Mouse (Mus musculus) adrenal gland, postnatal 25 days (tissue): ENCODE measurements around the gene Eno3. TPM values are rescaled to one million over a fixed set of nuclear protein-coding genes. Genes with fewer than 3 reads are reported as not detected.

Experiments used
- DNase-seq: peaks from one replicate; pipeline ENCODE4 v3.0.0; 2021; ENCODE audit warnings: mixed read lengths
- total RNA-seq: library from RNA; stranded (reverse); gene quantifications from 2 replicates; pipeline ENCODE4 v1.2.3, GENCODE M21; 2021

Eno3 gene
- total RNA-seq, 1 experiment from 2014 or later, result 17.9 TPM

DNA sequence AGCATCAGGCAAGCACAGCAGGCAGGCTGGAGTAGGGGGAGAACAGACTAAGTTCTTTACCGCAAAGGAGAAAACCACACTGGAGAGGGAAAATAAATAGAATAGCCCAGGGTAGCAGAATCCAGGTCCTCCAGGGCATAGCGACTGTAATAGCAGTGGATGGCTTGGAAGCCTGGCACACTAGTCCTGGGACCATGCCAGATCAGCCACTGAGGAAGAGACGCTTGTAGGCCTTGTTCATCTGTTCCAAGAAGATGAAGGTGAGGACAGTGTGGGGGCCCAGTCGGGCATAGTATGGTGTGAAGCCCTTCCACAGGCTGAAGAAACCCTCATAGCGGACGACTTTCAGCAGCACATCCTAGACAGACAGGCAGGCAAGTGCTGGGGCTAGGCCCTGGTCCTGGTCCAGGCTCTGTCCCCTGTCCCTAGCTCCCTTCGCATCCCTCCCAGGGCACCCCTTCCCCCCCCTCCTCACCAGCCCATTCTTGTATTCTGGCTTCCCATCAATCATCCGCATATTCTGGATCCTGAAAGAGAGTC lies 12.4 kb upstream of the Eno3 start:
- DNase-seq, result no peak

DNA sequence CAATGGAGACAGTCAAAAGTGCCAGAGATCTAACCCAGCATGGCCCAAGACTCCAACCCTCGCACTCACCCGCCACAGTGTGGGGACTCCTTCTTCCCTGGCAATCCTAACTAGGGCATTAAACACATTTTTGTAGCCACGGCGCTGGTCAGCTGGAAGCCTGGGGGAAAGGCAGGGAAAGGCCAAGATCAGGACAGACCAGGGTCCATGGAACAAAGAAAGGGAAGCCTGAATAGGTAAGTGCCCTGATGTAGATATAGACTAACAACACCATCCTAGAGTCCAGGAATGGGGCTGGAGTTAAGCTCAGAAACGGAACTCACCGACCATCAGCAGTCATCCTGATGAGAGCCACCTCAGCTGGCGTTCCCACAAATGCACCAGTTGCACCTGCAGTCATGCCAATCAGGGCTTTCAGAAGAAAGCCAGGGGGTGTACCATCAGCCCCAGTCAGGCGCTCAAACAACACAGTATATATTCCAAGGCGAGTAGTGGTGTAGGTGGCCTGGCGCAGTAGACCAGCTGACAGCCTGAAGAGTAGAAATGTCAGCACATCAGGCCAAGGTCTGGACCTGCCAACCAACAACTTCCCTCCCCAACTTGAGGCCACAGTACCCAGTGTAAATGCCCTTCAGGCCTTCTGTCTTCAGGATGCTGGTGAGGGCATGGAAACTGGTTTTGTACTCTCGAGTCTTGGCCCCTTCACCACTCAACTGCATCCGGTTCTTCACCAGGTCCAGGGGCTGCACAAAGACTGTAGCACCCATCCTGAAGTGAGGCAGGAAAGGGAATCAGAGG lies 11.3 kb upstream of the Eno3 start:
- DNase-seq, result no peak

DNA sequence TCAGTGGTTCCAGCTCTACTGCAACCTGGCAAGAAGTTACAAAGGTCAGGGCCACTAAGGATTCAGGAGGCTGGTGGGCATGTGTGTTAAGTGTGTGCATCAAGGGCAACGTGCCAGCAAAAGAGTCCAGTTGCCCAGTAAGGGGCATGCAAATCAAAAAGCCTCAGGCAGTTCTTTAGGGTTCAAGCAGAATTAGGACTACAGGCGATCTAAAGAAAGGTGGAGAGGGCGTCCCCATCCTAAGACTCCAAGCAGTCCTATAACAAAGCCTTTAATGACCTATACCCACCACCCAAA lies 10.8 kb upstream of the Eno3 start:
- DNase-seq, result no peak

DNA sequence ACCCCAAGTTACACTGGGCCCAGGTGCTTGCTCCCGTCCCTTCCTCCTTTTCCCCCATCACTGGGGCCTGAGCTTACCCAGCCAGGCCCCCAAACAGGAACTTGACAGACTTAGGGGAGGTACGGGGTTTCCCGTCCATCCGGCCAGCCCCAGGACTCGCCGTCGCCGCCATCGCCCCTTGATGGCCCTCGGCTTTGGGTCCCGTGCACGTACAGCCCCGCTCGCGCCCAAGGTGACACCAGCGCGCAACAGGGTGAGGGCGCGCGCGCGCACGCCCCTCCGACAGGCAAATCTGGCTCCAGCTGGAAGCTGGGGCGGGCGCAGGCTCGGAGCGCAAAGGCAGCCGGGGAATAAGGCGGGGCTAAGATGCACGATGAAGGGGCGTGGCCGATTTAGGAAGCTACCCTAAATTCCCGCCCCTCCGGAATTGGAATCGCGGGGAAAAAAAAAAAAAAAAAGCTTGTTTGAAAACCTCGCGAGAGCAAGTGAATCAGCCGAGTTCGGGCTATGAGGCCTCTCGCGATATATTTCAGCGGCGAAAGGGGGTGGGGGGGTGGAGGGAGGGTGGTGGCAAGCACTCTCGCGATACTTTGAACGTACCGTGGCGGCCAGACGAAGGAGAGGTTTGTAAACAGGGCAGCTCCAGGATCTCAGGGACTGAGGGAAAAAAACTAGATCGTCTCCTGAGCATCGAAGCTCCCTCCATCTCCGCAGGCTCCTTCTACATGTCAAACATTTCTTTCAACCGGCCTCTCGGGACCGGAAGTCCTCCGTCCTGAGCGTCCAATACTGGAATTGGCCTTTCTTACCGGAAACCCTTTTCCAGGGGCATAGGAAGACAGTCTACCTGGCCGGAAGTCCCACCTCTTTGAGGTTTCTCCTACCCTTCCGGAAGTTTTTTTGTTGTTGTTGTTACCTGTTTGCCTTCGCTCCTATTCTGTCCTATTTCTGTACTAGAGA lies 10.0 kb upstream of the Eno3 start, which contains the start of the genes Rnf167 and Slc25a11:
Rnf167 (plus strand) TSS at position 545 of the 960 bp plus-strand sequence.
Slc25a11 (minus strand) TSS at position 789 of the 960 bp plus-strand sequence.
- peak; percentile 93 for DNase-seq

DNA sequence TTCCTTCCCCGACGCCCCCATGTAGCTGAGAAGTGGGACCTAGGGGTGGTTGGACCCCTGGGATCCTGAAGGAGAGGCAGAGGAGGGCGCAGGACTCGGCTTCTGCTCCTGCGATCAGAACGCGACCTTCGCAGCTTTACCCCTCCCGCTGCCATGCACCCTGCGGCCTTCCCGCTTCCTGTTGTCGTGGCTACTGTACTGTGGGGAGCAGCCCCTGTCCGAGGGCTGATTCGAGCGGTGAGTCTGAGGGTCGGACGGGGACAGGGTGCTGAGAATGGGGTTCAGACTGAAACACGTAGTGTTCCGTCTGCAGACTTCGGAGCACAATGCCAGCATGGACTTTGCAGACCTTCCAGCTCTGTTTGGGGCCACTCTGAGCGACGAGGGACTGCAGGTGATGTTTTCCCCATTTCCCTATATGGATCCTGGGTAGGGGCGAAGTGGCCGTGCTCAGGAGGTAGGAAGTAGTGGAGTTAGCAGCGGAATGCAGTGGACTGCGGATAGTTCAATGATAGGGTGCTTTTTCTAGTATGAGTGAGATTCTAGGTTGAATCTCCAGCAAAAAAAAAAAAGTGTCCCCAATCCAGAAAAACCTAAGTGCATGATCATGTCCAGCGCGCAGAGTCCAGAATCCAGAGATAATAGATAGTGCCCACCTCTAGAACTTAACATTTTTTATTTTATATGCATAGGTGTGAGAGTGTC lies 9.1 kb upstream of the Eno3 start:
- no peak for DNase-seq

DNA sequence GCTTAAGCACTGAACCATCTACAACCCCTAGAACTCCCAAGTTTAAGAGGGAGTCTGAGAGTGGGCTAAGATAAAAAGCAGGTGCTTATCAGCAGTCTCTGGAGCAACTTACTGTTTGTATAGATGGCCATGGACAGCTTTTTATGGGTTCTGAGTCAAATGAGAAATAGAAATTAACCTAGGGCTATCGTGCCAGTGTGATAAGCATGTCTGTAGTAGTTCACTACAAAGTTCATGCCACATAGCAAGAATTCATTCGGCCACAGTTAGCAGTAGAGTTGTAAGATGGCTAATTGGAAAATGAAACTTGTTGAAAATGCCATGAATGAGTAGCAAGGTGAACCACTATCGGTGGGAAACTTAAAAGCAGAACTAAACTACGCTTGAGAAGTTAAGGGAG lies 8.5 kb upstream of the Eno3 start:
- DNase-seq, result no peak

GRCm38 (mm10) chr11:70649185-70649734 lies 7.7 kb upstream of the Eno3 start:
- no peak for DNase-seq

DNA sequence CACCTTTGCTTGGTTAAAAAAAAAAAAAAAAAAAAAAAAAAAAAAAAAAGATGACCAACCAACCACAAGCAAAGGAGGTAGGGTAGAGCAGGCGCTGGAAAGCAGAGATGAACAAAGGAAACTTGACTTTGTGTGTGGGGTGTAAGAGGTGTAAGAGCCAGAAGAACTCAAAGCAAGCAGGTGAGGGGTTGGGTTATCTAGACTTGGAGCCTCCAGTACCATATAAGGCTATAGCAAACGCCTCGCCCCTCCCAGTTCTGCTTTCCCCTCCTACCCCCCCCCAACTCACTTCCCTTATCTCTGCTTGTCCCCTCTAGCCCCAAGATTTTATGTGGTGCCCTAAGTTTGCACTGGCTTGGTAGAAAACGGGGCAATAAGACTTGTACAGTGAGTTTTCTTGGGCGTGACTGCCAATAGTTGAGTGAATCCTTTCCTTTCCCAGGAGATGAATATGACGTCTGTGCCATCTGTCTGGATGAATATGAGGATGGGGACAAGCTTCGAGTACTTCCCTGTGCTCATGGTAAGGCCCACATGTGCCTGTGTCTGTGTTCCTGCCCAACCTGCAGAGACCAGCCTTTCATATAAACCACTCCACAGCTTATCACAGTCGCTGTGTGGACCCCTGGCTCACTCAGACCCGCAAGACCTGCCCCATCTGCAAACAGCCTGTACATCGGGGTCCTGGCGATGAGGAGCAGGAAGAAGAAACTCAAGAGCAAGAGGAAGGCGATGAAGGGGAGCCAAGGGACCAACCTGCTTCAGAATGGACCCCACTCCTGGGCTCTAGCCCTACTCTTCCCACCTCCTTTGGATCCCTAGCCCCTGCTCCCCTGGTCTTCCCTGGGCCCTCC lies 6.5 kb upstream of the Eno3 start:
- no peak for DNase-seq

- DNase-seq, result peak; percentile 57
These were observed 5.6 kb upstream of the Eno3 start for GRCm38 (mm10) chr11:70651391-70651790.

DNA sequence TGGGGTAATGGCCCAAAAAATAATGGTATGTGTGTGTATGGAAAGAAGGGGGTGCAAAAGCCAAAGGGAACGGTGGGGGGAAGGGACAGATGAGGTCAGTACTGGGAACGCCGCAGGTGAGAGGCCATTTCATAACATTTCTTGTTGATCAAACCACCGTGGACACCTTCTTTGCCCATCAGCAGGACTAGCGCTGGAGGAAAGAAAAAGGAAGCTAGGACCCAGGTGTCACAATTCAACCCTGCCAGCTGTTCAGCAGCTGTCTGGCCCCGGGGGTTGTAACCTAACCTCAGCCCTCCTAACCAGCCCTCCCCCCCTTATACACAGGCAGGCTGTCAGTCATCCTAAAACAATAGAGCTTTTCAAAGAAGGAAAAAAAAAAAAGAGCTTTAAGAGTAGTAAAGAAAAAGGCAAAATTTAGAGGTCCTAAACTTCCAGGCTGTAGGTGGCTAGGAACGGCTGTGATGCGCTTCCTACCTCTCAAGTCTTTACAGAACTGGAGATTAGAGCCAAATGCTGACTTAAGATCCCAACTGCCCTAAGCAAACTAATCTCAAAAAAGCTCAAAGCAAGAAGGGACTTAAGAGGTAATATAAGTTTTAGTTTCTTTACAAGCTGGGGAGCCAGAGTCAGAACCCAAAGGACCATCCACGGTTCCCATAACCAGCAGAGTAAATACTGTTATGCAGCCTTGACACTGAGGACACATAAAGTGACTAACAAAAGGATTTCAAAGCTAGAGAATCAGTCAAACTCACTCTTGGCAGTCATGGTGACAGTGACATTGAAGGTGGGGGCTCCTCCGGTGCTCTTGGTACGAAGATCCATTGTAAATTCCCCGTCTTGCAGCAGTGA lies 4.7 kb upstream of the Eno3 start:
- DNase-seq, result no peak

GRCm38 (mm10) chr11:70652884-70653344 lies 4.1 kb upstream of the Eno3 start:
- DNase-seq, result no peak

DNA sequence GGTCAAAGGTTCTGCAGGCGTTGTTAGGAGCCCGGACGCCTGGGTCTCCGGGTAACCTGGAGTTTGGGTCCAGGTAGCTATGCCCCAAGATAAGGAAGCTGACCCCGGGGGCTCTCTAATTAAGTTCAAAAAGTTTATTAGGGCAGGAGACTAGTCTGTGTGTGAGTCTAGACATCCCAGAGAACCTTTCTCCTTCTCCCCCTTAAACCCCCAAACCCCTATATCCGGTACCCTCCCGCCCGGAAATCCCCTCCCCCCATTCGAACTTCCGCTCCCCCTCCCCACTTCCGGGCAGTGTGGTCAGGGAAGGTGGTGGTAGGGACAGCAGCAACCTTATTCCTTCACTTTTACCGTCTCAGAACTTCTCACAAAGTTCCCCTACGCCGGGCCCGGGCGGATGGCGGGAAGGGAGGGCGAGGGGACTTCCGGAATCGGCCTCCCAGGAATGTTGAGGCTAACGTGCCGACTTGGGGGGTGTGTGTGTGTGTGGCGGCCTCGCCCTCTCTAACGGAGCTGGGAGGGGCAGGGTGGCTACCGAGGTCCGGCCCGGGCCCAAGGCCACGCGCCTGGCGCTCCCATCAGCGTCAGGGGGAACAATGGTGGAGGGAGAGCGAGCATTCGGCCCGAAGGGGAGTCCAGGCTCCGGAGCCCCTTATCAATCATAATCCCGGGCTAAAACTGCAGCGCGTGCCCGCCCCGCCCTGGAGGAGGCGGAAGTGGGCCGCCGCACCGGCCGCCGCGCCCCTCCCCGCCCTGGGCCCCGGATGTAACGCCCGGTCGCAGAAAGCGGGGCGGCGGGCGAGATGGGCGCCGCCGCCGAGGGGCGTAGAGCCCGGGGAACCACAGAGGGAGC lies 3.4 kb upstream of the Eno3 start:
- DNase-seq, result peak; percentile 77

DNA sequence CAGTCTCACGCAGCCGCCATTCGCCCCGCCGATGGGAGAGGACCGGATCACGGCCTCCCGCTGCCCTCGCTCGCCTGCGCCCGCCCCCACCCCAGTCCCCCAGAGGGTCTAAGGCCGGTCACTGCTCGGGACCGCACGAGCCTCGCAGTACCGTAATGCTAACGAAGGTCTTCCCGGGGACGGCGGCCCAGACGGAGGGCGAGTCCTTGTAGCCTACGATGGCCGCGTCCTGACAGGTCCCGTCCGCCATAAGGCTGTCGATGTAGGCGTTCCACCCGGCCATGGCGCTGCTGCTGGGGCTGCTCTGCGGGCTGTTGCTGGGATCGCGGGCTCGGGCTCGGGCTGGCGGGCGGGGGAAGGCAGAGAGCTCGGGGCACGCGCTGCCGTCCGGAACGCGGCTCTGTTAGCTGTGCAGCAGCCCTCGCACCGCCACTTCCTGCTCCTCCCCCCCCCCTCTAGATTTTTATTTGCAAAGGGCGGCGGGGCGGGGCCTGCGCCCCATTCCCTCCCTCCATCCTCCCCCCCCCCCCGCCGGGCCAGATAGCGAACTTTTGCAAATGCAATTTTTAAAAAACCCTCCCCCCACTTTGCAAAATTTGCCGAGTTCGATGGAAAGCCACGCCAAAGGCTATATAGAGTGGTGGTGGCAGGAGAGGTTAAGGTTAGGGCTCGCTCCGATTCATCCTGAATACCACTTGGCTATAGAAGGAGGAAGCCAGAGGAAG lies 2.6 kb upstream of the Eno3 start, which contains the start of gene Pfn1:
Pfn1 (minus strand) TSS at position 447 of the 725 bp plus-strand sequence.
- peak; percentile 87 for DNase-seq

DNA sequence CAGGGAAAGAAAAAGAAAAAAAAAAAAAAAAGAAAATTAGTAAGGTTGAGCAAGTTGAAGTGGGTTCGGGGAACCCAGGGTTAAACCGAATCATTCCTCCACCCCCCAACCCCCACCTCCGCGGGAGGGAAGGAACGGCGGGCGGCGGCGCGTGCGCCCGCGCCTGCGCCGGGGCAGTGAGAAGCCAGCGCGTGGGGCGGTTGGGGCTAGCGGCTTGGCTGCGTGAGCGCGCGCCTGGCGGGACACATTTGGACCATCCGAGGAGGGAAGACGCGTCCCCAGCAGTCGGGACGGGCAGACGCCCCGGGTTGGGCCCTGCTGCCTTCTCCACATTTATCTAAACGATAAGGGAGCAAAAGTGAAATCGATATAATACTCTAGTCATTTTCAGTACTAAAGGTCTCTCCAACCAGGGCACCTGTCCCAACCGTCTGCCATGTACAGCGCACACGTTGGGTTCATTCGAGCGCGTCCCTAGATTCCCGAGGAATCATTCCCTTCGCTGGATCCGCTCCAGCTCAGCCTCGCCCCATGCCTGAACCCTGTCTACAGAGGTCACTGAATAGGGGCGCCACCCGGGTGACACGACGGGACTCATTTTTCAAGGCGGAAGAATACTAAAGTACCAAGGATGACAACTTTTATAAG lies 2.0 kb upstream of the Eno3 start:
- DNase-seq, result peak; percentile 88

DNA sequence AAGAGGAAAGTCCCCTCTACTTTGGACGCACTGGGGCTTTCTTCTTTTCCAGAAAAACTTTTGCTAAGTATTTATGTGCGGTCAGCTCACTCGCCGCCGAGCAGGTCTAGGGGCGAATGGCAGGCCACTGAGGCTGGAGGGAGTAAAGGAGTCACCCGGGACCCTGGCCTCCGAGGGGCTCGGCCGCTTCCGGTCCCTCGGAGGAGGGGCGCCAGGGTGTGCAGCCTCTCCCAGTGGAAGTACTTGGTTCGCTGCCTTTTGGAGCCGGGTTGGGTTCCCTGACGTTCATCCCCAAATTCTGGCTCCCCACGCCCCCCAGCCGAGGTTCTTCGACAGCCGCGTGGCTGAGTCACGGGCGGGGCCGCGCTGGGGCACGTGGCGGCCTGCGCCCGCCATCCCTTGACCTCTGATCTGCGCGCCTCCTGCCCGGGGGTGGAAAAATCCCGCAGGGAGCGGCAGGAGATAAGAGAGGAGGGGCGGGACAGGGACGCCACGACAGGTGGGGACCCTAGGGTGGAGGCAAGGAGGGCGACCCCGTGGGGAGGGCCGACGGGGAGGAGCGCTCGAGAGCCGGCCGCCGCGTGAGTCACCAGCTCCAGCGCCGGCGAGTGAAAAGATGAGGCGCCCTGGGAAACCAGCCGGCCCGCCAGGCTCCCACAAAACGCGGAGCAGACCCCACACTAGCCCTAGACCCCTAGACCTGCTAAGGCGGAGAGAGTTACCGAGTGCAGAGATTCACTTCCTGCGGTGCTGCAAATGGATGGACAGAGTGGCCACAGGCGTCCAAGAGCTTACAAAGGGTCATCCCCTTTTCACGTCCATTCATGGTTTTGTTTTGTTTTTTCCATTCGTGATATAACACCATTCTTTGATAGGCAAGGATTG lies 1.2 kb upstream of the Eno3 start:
- DNase-seq, result peak; percentile 70

DNA sequence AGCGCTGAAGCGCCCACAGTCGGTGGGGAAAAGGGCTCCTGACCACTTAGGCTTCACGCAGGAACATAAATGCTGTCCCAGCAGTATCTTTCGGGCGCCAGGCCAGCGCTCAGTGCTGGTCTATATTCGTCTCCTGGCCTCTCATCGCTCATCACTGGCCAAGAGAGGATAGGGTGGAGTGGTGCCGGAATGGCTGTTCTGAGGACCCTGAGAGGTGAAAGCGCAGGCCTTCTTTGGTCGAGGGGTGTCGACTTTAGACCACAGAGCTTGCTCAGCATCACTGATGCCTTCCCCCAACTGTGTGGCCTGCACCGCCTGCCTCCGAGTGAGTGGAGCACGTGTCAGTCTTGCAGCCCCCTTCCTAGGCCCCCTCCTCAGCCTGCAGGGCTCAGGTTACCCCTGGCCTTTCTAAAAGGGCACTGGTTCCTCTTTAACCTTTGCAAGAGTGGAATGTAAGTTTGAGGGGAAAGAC lies 510 bp upstream of the Eno3 start:
- peak; percentile 52 for DNase-seq
